Mouse (Mus musculus): Measurements from ENCODE around the gene Kirrel.

Kirrel gene

GRCm38 (mm10) chr3:87174096-87174768 is at the start of gene Kirrel:
TSS of gene Kirrel (minus strand) at chr3:87174747.
- in situ Hi-C loops (cut with MboI, MseI) = no loop called here

GRCm38 (mm10) chr3:87223636-87224035 is 49.1 kb upstream of the Kirrel start:
- in situ Hi-C loops (cut with MboI, MseI) = no loop called here

- in situ Hi-C loops (cut with MboI, MseI) = no loop called here
Observed at GRCm38 (mm10) chr3:87222346-87222745, 47.8 kb upstream of the Kirrel start.

- in situ Hi-C loops (cut with MboI, MseI) = no loop called here
Observed at GRCm38 (mm10) chr3:87215176-87215575, 40.6 kb upstream of the Kirrel start.

- in situ Hi-C loops (cut with MboI, MseI) = no loop called here
Observed at GRCm38 (mm10) chr3:87214221-87214864, 39.8 kb upstream of the Kirrel start.

- in situ Hi-C loops (cut with MboI, MseI) = no loop called here
Observed at GRCm38 (mm10) chr3:87206336-87207075, 32.0 kb upstream of the Kirrel start.

- in situ Hi-C loops (cut with MboI, MseI) = no loop called here
Observed at GRCm38 (mm10) chr3:87196637-87197036, 22.1 kb upstream of the Kirrel start.

- in situ Hi-C loops (cut with MboI, MseI) = no loop called here
Observed at GRCm38 (mm10) chr3:87195041-87195440, 20.5 kb upstream of the Kirrel start.

- in situ Hi-C loops (cut with MboI, MseI) = no loop called here
Observed at GRCm38 (mm10) chr3:87194591-87194990, 20.0 kb upstream of the Kirrel start.

GRCm38 (mm10) chr3:87193756-87194155 is 19.2 kb upstream of the Kirrel start:
- in situ Hi-C loops (cut with MboI, MseI) = no loop called here

GRCm38 (mm10) chr3:87193352-87193751 is 18.8 kb upstream of the Kirrel start:
- in situ Hi-C loops (cut with MboI, MseI) = no loop called here

GRCm38 (mm10) chr3:87176687-87177086 is 2.1 kb upstream of the Kirrel start:
- in situ Hi-C loops (cut with MboI, MseI) = no loop called here

GRCm38 (mm10) chr3:87175438-87175815 is 880 bp upstream of the Kirrel start:
- in situ Hi-C loops (cut with MboI, MseI) = no loop called here

GRCm38 (mm10) chr3:87174769-87175437 is 356 bp upstream of the Kirrel start:
- in situ Hi-C loops (cut with MboI, MseI) = no loop called here

- in situ Hi-C loops (cut with MboI, MseI) = no loop called here
Observed at GRCm38 (mm10) chr3:87173486-87174085, 961 bp downstream of the Kirrel start.

GRCm38 (mm10) chr3:87173103-87173444 is 1.5 kb downstream of the Kirrel start:
- in situ Hi-C loops (cut with MboI, MseI) = no loop called here

- in situ Hi-C loops (cut with MboI, MseI) = no loop called here
Observed at GRCm38 (mm10) chr3:87172351-87173102, 2.0 kb downstream of the Kirrel start.

GRCm38 (mm10) chr3:87171201-87172100 is 3.1 kb downstream of the Kirrel start:
- in situ Hi-C loops (cut with MboI, MseI) = no loop called here

- in situ Hi-C loops (cut with MboI, MseI) = no loop called here
Observed at GRCm38 (mm10) chr3:87169402-87170015, 5.0 kb downstream of the Kirrel start.

- in situ Hi-C loops (cut with MboI, MseI) = no loop called here
Observed at GRCm38 (mm10) chr3:87168756-87169155, 5.8 kb downstream of the Kirrel start.

Data from T-helper 1 cell (primary cell).